Mouse (Mus musculus): Measurements from ENCODE around the gene Fau. TPM values are rescaled to one million over a fixed set of nuclear protein-coding genes. Genes with fewer than 3 reads are reported as not detected.

Gene Fau
- polyA plus RNA-seq, 1 experiment from 2014 or later, result 839 TPM

DNA sequence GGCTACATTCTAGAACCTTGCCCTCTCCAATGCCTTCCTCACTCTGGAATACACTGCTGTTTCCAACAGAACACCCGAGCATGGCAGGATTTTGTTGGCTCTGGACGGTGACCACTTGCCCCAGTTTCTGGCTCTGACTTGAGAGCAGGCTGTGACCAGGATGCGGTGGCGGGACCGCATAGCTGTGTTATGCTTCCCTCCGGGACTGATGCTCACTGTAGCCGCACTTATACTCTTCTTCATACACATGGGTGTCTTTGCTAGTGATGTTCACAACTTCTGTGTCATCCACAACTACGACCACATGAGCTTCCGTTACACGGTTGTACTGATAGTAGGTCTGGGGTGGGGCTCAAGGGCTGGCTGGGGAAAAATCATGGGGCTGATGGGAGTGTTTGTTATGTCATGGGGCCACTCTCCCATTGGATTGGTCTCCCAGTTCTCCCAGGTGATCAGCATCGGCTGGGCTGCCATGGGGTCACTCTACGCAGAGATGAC, 22.4 kb downstream of the Fau start, which contains the start of gene Tmem262:
Gene Tmem262, plus strand, starts transcription at position 51 of the 498 bp plus-strand sequence.
- Histone ChIP-seq H3K27ac (ENCODE audit: low read depth, low read length) (no peak within 1 kb of the TSS), H3K9me3 (ENCODE audit: control insufficient read depth, low read length) (no peaks in the 10 kb centered on the region), H3K27me3 (ENCODE audit: control insufficient read depth, insufficient read depth, low read length) (no peaks in the 10 kb centered on the region), H3K4me2 (replicated peaks; ENCODE audit: low read depth, low read length) (no peak within 1 kb of the TSS), H3K36me3 (ENCODE audit: control insufficient read depth, insufficient read depth, low read length) (peaks cover 24% of the 10 kb centered on the region), H3K4me3 (ENCODE audit: low read length) (no peak within 1 kb of the TSS), H3K4me1 (ENCODE audit: control insufficient read depth, insufficient read depth, low read length) (peaks cover 17% of the 10 kb centered on the region), H3K9ac (ENCODE audit: low read depth, low read length) (no peak within 1 kb of the TSS)
- WGBS, result 92% methylated on average over 12 of the region's 12 CpGs
- no peak for ATAC-seq (ENCODE audit: low FRiP score, low TSS enrichment)

DNA sequence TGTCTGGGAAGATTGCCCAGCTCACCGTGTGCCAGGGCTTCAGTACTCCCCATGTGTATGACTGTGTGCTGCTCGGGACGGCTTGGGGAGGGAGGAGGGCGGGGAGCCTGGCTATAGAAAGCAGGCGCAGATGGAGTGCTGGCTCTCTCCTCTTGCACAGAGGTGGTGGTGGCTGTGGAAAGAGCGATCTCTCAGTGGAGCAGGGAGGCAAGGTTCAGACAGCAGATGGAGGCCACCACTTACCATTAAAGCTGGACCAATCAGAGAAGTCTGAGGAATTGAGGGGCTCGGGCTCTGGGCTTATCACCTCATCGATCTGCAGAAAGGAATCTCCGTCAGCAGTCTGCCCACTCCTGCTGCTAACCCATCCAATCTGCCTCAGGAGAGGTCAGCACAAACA, 24.5 kb downstream of the Fau start, which contains the start of gene Gm28374:
Gene Gm28374, minus strand, starts transcription at position 101 of the 400 bp plus-strand sequence.
- WGBS, result 90% methylated on average over 9 of the region's 9 CpGs
- peaks cover 14% of the 10 kb centered on the region for H3K4me1 ChIP-seq (ENCODE audit: control insufficient read depth, insufficient read depth, low read length)
- H3K9me3 ChIP-seq (ENCODE audit: control insufficient read depth, low read length), result no peaks in the 10 kb centered on the region
- H3K27ac ChIP-seq (ENCODE audit: low read depth, low read length), result no peak within 1 kb of the TSS
- H3K4me2 ChIP-seq (replicated peaks; ENCODE audit: low read depth, low read length), result no peak within 1 kb of the TSS
- H3K36me3 ChIP-seq (ENCODE audit: control insufficient read depth, insufficient read depth, low read length), result peaks cover 33% of the 10 kb centered on the region
- H3K27me3 ChIP-seq (ENCODE audit: control insufficient read depth, insufficient read depth, low read length), result no peaks in the 10 kb centered on the region
- ATAC-seq (ENCODE audit: low FRiP score, low TSS enrichment), result no peak
- H3K9ac ChIP-seq (ENCODE audit: low read depth, low read length), result no peak within 1 kb of the TSS; the same call in 1 of the 2 replicates
- no peak within 1 kb of the TSS for H3K4me3 ChIP-seq (ENCODE audit: low read length)

DNA sequence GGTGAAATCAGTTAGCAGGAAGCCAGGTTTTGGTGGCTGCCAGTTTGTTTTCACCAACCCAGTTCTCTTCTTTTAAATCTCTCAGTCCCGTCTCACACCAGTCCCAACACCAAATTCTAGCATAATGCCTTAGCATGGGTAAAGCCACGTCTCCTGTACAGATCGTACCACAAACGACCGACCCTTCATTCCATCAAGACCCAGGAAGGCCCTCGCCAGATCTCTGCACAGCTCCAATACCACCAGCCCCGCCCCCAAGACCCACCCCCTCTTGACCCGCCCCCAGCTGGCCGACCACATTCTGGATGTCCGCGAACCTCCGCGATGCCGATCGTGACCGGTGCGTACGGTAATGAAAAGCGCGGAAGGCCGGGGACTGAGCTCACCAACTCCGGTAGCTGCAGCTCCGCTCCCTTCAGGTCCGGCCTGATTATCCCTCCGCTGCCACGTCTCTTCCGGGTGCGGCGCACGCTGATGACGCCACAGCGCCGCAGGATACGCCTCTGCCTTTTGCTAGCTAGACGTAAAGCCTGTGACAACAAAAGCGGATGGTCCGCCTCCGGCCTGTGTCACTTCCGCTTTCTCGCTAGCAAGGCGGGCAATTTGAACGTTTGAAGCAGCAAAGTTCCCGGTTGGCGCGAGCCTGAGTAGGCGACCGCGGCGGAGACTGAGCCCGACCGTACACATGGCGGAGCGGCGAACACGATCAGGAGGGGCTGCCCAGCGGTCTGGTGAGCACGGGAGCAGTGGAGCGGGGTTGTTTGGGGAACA, 27.0 kb downstream of the Fau start, which contains the start of the genes Zfpl1 and Cdca5:
Gene Zfpl1, minus strand, starts transcription at position 479 of the 771 bp plus-strand sequence.
Gene Cdca5, plus strand, starts transcription at position 506 of the 771 bp plus-strand sequence.
- Histone ChIP-seq H3K9ac (ENCODE audit: low read depth, low read length) (peak within 1 kb of the TSS; percentile 76), H3K4me3 (ENCODE audit: low read length) (peak within 1 kb of the TSS; percentile 71), H3K4me2 (replicated peaks; ENCODE audit: low read depth, low read length) (peak within 1 kb of the TSS; percentile 90), H3K27me3 (ENCODE audit: control insufficient read depth, insufficient read depth, low read length) (no peaks in the 10 kb centered on the region), H3K27ac (ENCODE audit: low read depth, low read length) (peak within 1 kb of the TSS; percentile 71), H3K4me1 (ENCODE audit: control insufficient read depth, insufficient read depth, low read length) (peaks cover 14% of the 10 kb centered on the region), H3K9me3 (ENCODE audit: control insufficient read depth, low read length) (no peaks in the 10 kb centered on the region), H3K36me3 (ENCODE audit: control insufficient read depth, insufficient read depth, low read length) (peaks cover 54% of the 10 kb centered on the region)
- under 1% methylated on average over 58 of the region's 58 CpGs for WGBS
- peak; percentile 90 for ATAC-seq (ENCODE audit: low FRiP score, low TSS enrichment)

DNA sequence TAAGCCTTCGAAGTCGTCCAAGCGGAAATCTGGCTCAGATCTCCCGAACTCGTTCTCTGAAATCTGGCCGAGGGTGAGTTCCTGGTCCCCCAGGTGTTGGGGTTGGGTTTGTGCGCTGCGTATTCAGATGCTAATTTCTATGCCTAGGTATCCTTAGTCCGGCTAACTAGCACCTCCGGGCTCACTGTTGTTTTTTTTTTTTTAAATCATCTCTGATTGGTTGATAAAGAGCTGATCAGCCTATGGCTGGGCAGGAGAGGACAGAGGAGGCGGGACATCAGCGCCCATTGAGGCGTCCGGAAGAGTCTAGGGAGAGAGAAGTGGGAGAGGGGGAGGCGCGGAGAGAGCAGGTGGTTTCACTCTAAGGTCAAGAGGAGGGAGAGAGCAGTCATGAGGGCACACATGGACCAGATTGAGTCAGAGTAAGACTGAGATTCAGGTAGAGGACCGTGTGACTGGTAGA, 27.8 kb downstream of the Fau start:
- Histone ChIP-seq H3K27ac (ENCODE audit: low read depth, low read length) (no peak overlapping the region), H3K4me3 (ENCODE audit: low read length) (peak overlapping the region; percentile 71), H3K36me3 (ENCODE audit: control insufficient read depth, insufficient read depth, low read length) (peaks cover 56% of the 10 kb centered on the region), H3K27me3 (ENCODE audit: control insufficient read depth, insufficient read depth, low read length) (no peaks in the 10 kb centered on the region), H3K9ac (ENCODE audit: low read depth, low read length) (peak overlapping the region; percentile 76), H3K4me2 (replicated peaks; ENCODE audit: low read depth, low read length) (peak overlapping the region; percentile 63), H3K4me1 (ENCODE audit: control insufficient read depth, insufficient read depth, low read length) (peaks cover 14% of the 10 kb centered on the region), H3K9me3 (ENCODE audit: control insufficient read depth, low read length) (no peaks in the 10 kb centered on the region)
- peak; percentile 88 for ATAC-seq (ENCODE audit: low FRiP score, low TSS enrichment)
- WGBS, result 1% methylated on average over 17 of the region's 17 CpGs

DNA sequence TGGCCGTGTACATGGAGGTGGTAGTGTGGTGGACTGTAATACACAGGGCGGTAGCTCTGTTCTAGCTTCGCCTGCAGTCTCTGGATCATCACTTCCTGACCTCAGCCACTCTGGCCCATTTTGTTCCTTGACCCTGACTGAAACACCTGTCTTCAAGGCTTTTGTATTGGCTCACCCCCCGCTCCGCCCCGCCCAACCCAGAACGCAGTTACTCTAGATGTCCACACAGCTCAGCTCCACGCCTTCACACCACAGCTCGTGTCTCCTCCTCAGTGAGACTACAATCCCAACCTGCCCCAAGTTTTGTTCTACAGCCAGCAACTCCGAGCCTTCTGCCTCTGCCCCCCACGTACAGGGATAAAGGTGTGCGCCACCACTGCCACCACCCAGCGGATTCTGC, 31.2 kb downstream of the Fau start:
- Histone ChIP-seq H3K27me3 (ENCODE audit: control insufficient read depth, insufficient read depth, low read length) (no peaks in the 10 kb centered on the region), H3K9ac (ENCODE audit: low read depth, low read length) (no peak overlapping the region), H3K4me2 (replicated peaks; ENCODE audit: low read depth, low read length) (no peak overlapping the region), H3K4me3 (ENCODE audit: low read length) (no peak overlapping the region), H3K36me3 (ENCODE audit: control insufficient read depth, insufficient read depth, low read length) (peaks cover 58% of the 10 kb centered on the region), H3K9me3 (ENCODE audit: control insufficient read depth, low read length) (no peaks in the 10 kb centered on the region), H3K27ac (ENCODE audit: low read depth, low read length) (no peak overlapping the region), H3K4me1 (ENCODE audit: control insufficient read depth, insufficient read depth, low read length) (peaks cover 9% of the 10 kb centered on the region)
- no peak for ATAC-seq (ENCODE audit: low FRiP score, low TSS enrichment)
- 94% methylated on average over 13 of the region's 13 CpGs for WGBS

DNA sequence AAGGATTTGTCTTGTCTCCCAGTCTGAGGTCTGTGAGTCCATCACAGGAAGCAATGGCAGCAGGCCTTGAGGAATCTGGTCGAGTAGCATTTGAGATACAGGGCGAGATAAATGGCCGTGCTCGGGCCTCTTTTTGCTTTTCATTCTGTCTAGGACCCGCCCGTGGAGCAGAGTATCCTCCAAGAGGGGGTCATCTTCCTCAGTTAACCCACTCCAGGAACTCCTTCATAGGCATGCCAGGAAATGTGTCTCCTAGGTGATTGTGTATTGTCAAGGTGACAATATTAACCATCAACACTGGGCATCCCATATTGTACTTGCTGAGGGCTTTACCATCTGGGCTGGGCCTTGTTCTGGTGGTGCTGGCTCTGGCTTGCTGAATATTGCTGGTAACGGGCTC, 36.5 kb downstream of the Fau start, which contains the start of gene AC131692.1:
Gene AC131692.1, plus strand, starts transcription at position 301 of the 400 bp plus-strand sequence.
- 91% methylated on average over 7 of the region's 7 CpGs for WGBS
- Histone ChIP-seq H3K27me3 (ENCODE audit: control insufficient read depth, insufficient read depth, low read length) (no peaks in the 10 kb centered on the region), H3K9me3 (ENCODE audit: control insufficient read depth, low read length) (no peaks in the 10 kb centered on the region), H3K4me2 (replicated peaks; ENCODE audit: low read depth, low read length) (no peak within 1 kb of the TSS), H3K4me1 (ENCODE audit: control insufficient read depth, insufficient read depth, low read length) (no peaks in the 10 kb centered on the region), H3K27ac (ENCODE audit: low read depth, low read length) (no peak within 1 kb of the TSS), H3K4me3 (ENCODE audit: low read length) (no peak within 1 kb of the TSS), H3K36me3 (ENCODE audit: control insufficient read depth, insufficient read depth, low read length) (peaks cover 55% of the 10 kb centered on the region), H3K9ac (ENCODE audit: low read depth, low read length) (no peak within 1 kb of the TSS)
- ATAC-seq (ENCODE audit: low FRiP score, low TSS enrichment), result no peak

DNA sequence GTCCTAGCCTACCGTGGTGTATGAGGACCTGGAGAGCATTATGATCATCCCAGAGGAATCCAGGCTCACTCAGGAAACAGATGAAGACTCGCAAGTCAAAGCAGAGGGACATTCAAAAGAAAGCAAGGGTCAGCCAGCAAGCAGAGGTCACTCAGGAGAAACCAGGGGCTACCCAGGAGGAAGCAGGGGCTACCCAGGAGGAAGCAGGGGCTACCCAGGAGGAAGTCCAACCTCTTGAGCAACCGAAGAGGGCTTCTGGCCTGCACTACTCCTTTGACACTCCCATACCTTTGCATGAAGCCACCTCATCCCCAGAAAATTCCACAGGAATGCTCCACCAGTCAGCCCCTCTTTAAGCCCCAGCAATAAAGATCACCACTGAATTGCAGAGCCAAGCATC, 40.2 kb downstream of the Fau start:
- no peak overlapping the region for H3K27ac ChIP-seq (ENCODE audit: low read depth, low read length)
- H3K36me3 ChIP-seq (ENCODE audit: control insufficient read depth, insufficient read depth, low read length), result peaks cover 22% of the 10 kb centered on the region
- no peak overlapping the region for H3K9ac ChIP-seq (ENCODE audit: low read depth, low read length)
- H3K27me3 ChIP-seq (ENCODE audit: control insufficient read depth, insufficient read depth, low read length), result no peaks in the 10 kb centered on the region
- no peaks in the 10 kb centered on the region for H3K4me1 ChIP-seq (ENCODE audit: control insufficient read depth, insufficient read depth, low read length)
- no peak overlapping the region for H3K4me2 ChIP-seq (replicated peaks; ENCODE audit: low read depth, low read length)
- no peak overlapping the region for H3K4me3 ChIP-seq (ENCODE audit: low read length)
- no peak for ATAC-seq (ENCODE audit: low FRiP score, low TSS enrichment)
- WGBS, result 94% methylated on average over 3 of the region's 3 CpGs
- no peaks in the 10 kb centered on the region for H3K9me3 ChIP-seq (ENCODE audit: control insufficient read depth, low read length)

DNA sequence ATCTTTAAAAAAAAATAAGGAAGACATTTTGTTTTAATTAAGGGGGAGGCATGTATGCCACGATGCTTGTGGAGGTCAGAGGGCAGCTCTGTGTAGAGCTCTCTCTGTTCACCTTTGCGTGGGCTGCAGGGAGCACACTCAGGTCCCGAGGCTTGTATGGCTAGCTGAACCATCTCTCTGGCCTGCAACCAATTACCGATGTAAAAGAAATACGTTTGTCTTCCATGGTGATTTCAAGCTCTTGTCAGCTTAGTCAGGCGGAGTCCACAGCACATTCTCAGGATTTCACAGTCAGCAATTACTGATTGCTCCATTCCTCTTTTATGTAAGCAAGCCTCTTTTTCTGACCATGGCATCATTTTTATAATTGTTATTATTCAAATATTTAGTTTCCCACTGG, 43.5 kb downstream of the Fau start:
- ATAC-seq (ENCODE audit: low FRiP score, low TSS enrichment), result no peak
- Histone ChIP-seq H3K9ac (ENCODE audit: low read depth, low read length) (no peak overlapping the region), H3K36me3 (ENCODE audit: control insufficient read depth, insufficient read depth, low read length) (peaks cover 6% of the 10 kb centered on the region), H3K4me3 (ENCODE audit: low read length) (no peak overlapping the region), H3K4me2 (replicated peaks; ENCODE audit: low read depth, low read length) (no peak overlapping the region), H3K4me1 (ENCODE audit: control insufficient read depth, insufficient read depth, low read length) (no peaks in the 10 kb centered on the region), H3K9me3 (ENCODE audit: control insufficient read depth, low read length) (no peaks in the 10 kb centered on the region), H3K27me3 (ENCODE audit: control insufficient read depth, insufficient read depth, low read length) (no peaks in the 10 kb centered on the region), H3K27ac (ENCODE audit: low read depth, low read length) (no peak overlapping the region)
- 67% methylated on average over 6 of the region's 6 CpGs for WGBS
